Mouse (Mus musculus) MEL (cell line): ENCODE measurements at regions not wholly inside any gene's neighbourhood (a gene's known extent, or its start where the extent isn't known, plus 50 kb on each side); places are given as distances from the start of the nearest gene placed in this dataset.

Experiments
- DNase-seq: peaks from one replicate; pipeline ENCODE4 v3.0.0; 2011; ENCODE audit warnings: low read depth, low spot score
- H3K27ac ChIP-seq: 2 replicates; pipeline ENCODE4 v1.5.1; 2012; ENCODE audit warnings: low read depth, mild to moderate bottlenecking, control low read depth, low read length, moderate library complexity; ENCODE audit not compliant: control insufficient read depth
- H3K27me3 ChIP-seq, 2 experiments: fragments of 150-350 bp in 1 of 2; sonication (generic) in 1 of 2; 2 replicates each; pipeline ENCODE4 v1.6.1; 2012; ENCODE audit warnings: low read length in 2 of 2, mild to moderate bottlenecking in 2 of 2, improper control_type of control experiment in 1 of 2, moderate library complexity in 1 of 2; ENCODE audit not compliant: insufficient read depth in 2 of 2, control insufficient read depth in 1 of 2
- H3K36me3 ChIP-seq, 2 experiments: 2 replicates each; pipeline ENCODE4 v1.6.1; 2012 to 2014; ENCODE audit warnings: low read length in 2 of 2, improper control_type of control experiment in 1 of 2, inconsistent platforms in 1 of 2, mild to moderate bottlenecking in 1 of 2; ENCODE audit not compliant: insufficient read depth in 2 of 2, control insufficient read depth in 1 of 2
- H3K4me1 ChIP-seq, 2 experiments: fragments of 150-350 bp in 1 of 2; sonication (generic) in 1 of 2; 2 replicates each; pipeline ENCODE4 v1.6.1; 2012; ENCODE audit warnings: low read length in 2 of 2, improper control_type of control experiment in 1 of 2, mild to moderate bottlenecking in 1 of 2; ENCODE audit not compliant: insufficient read depth in 2 of 2, control insufficient read depth in 1 of 2
- H3K4me3 ChIP-seq, 2 experiments: fragments of 150-350 bp in 1 of 2; sonication (generic) in 1 of 2; 2 replicates each; pipeline ENCODE4 v1.5.1; 2012; ENCODE audit warnings: low read depth in 2 of 2, low read length in 2 of 2, mild to moderate bottlenecking in 2 of 2, moderate library complexity in 2 of 2, control low read depth in 1 of 2, improper control_type of control experiment in 1 of 2; ENCODE audit not compliant: control insufficient read depth in 1 of 2, insufficient read depth in 1 of 2
- H3K79me2 ChIP-seq: 2 replicates; pipeline ENCODE4 v1.6.1; 2012; ENCODE audit warnings: mild to moderate bottlenecking, low read length, moderate library complexity; ENCODE audit not compliant: control insufficient read depth, poor library complexity, insufficient read depth
- H3K9ac ChIP-seq: 2 replicates; pipeline ENCODE4 v1.6.1; 2012; ENCODE audit warnings: low read depth, mild to moderate bottlenecking, control low read depth, low read length, moderate library complexity; ENCODE audit not compliant: control insufficient read depth, poor library complexity, severe bottlenecking
- H3K9me3 ChIP-seq: fragments of 150-350 bp; sonication (generic); replicated peaks from 2 replicates; pipeline ENCODE4 v1.6.1; 2012; ENCODE audit warnings: mild to moderate bottlenecking, low read length, improper control_type of control experiment, moderate library complexity; ENCODE audit not compliant: insufficient read depth
- BHLHE40 ChIP-seq: IDR thresholded peaks from 2 replicates; pipeline ENCODE4 v1.6.1; 2012; ENCODE audit warnings: low read depth, mild to moderate bottlenecking, inconsistent platforms, low read length, improper control_type of control experiment, borderline replicate concordance
- CHD1 ChIP-seq: IDR thresholded peaks from 2 replicates; pipeline ENCODE4 v1.6.1; 2012; ENCODE audit warnings: low read depth, mild to moderate bottlenecking, inconsistent platforms, low read length, improper control_type of control experiment
- E2F4 ChIP-seq: IDR thresholded peaks from 2 replicates; pipeline ENCODE4 v1.6.1; 2011; ENCODE audit warnings: low read depth, low read length, improper control_type of control experiment, borderline replicate concordance
- EP300 ChIP-seq, 2 experiments: IDR thresholded peaks; 2 replicates each; pipeline ENCODE4 v1.6.1; 2011; ENCODE audit warnings: improper control_type of control experiment in 2 of 2, low read length in 2 of 2, low read depth in 1 of 2, mild to moderate bottlenecking in 1 of 2
- ETS1 ChIP-seq: IDR thresholded peaks from 2 replicates; pipeline ENCODE4 v1.6.1; 2012; ENCODE audit warnings: low read depth, mild to moderate bottlenecking, inconsistent platforms, low read length, improper control_type of control experiment, moderate library complexity
- GATA1 ChIP-seq: IDR thresholded peaks from 2 replicates; pipeline ENCODE4 v1.6.1; 2011; ENCODE audit warnings: low read depth, low read length, improper control_type of control experiment
- HCFC1 ChIP-seq: IDR thresholded peaks from 2 replicates; pipeline ENCODE4 v1.6.1; 2012; ENCODE audit warnings: low read depth, mild to moderate bottlenecking, inconsistent platforms, low read length, improper control_type of control experiment, moderate library complexity
- JUND ChIP-seq: IDR thresholded peaks from 2 replicates; pipeline ENCODE4 v1.6.1; 2011; ENCODE audit warnings: low read depth, mild to moderate bottlenecking, improper control_type of control experiment, low read length
- MAFK ChIP-seq: IDR thresholded peaks from 2 replicates; pipeline ENCODE4 v1.6.1; 2011; ENCODE audit warnings: low read depth, mild to moderate bottlenecking, low read length, improper control_type of control experiment, borderline replicate concordance
- MAX ChIP-seq: IDR thresholded peaks from 2 replicates; pipeline ENCODE4 v1.6.1; 2011; ENCODE audit warnings: low read length, improper control_type of control experiment
- MEF2A ChIP-seq: IDR thresholded peaks from 2 replicates; pipeline ENCODE4 v1.6.1; 2014; ENCODE audit warnings: low read depth, mild to moderate bottlenecking, inconsistent platforms, low read length, improper control_type of control experiment; ENCODE audit not compliant: poor library complexity, insufficient replicate concordance, severe bottlenecking; ENCODE audit errors: extremely low read depth
- MXI1 ChIP-seq: IDR thresholded peaks from 2 replicates; pipeline ENCODE4 v1.6.1; 2011; ENCODE audit warnings: mild to moderate bottlenecking, low read depth, low read length, improper control_type of control experiment
- NELFE ChIP-seq: IDR thresholded peaks from 2 replicates; pipeline ENCODE4 v1.6.1; 2011; ENCODE audit warnings: low read depth, low read length, improper control_type of control experiment
- POLR2A ChIP-seq, 2 experiments: IDR thresholded peaks; 2 replicates each; pipeline ENCODE4 v1.6.1; 2011 to 2012; ENCODE audit warnings: low read length in 2 of 2, mild to moderate bottlenecking in 2 of 2, control low read depth in 1 of 2, improper control_type of control experiment in 1 of 2, low read depth in 1 of 2, moderate library complexity in 1 of 2; ENCODE audit not compliant: control insufficient read depth in 1 of 2, insufficient read depth in 1 of 2, poor library complexity in 1 of 2
- POLR2AphosphoS2 ChIP-seq: IDR thresholded peaks from 2 replicates; pipeline ENCODE4 v1.6.1; 2011; ENCODE audit warnings: low read length, improper control_type of control experiment
- POLR2AphosphoS5 ChIP-seq: IDR thresholded peaks from 2 replicates; pipeline ENCODE4 v1.6.1; 2012; ENCODE audit warnings: low read depth, borderline replicate concordance, mild to moderate bottlenecking, inconsistent platforms, low read length, moderate library complexity, mixed read lengths
- RCOR1 ChIP-seq: IDR thresholded peaks from 2 replicates; pipeline ENCODE4 v1.6.1; 2012; ENCODE audit warnings: low read depth, mild to moderate bottlenecking, inconsistent platforms, low read length, improper control_type of control experiment
- SIN3A ChIP-seq: IDR thresholded peaks from 2 replicates; pipeline ENCODE4 v1.6.1; 2012; ENCODE audit warnings: low read length, improper control_type of control experiment, inconsistent platforms
- TCF12 ChIP-seq: IDR thresholded peaks from 2 replicates; pipeline ENCODE4 v1.6.1; 2014; ENCODE audit warnings: low read depth, mild to moderate bottlenecking, inconsistent platforms, low read length, improper control_type of control experiment, moderate library complexity

DNA sequence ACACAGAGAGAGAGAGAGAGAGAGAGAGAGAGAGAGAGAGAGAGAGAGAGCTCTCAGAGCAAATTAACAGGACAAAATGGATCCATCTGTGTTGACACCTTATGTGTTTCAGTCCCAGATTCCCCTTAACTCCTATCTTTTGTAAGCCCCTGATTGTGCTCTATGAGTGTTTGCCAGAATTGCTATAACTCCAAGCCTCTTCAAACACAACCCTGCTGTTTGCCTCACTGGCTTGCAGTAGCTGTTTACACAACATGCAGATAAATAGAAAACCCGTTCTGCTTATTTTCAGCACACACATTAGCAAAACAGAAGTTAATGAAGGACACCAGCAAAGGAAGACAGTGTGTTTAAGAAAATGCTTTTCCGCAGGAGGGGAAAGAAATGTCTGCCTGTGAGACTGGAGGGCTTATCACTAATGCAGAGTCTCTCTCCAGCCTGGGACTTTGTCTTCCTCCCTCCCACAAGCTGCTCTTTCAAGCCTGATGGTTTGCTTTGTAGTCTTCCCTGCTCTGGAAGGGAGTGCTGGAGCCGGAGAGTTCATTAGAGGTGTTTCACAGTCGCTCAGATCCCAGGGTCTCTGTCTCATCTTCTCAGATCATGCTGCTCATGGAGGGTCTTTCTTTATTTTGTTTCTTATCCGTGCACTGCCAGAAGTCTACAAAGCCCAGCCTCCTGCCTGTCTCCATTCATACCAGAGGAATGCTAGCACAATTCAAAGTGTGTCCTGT is 338.4 kb downstream of the Rnd3 start:
- H3K4me1 ChIP-seq, result peaks cover 15 to 36% of the 10 kb centered on the region in 2 experiments
- H3K4me3 ChIP-seq, result peak overlapping the region; percentile 40 to 41; a peak in 3 of 4 replicates
- DNase-seq, result peak; percentile 55
- H3K27ac ChIP-seq, result peak overlapping the region; percentile 67
- H3K9me3 ChIP-seq, result no peaks in the 10 kb centered on the region
- H3K36me3 ChIP-seq, result peaks cover 0 to 31% of the 10 kb centered on the region in 2 experiments; a peak in 2 of 4 replicates
- H3K79me2 ChIP-seq, result no peaks in the 10 kb centered on the region
- peak overlapping the region; percentile 57 for H3K9ac ChIP-seq
- no peaks in the 10 kb centered on the region for H3K27me3 ChIP-seq
- TF ChIP-seq EP300 (IDR thresholded peaks at IDR 0.05; ENCODE audit: low read depth in 1 of 2, low read length in 2 of 2), result peak in 1 of 2 experiments; percentile 15; a peak in 1 of 4 replicates
- no peak for TF ChIP-seq POLR2AphosphoS5
- TF ChIP-seq JUND, result 0 out of 2 replicates have a peak, but pooled peaks have one; percentile 36

GRCm38 (mm10) chr2:50809823-50810222 is 339.1 kb downstream of the Rnd3 start:
- H3K27me3 ChIP-seq, result no peaks in the 10 kb centered on the region
- peaks cover 15 to 35% of the 10 kb centered on the region in 2 experiments for H3K4me1 ChIP-seq
- peak overlapping the region; percentile 31; the same call in 1 of the 2 replicates for H3K27ac ChIP-seq
- TF ChIP-seq EP300 (IDR thresholded peaks at IDR 0.05; ENCODE audit: low read depth in 1 of 2, low read length in 2 of 2), result 0 out of 4 replicates have a peak, but pooled peaks of 1 of the 2 experiments have one; percentile 36
- TF ChIP-seq E2F4, result no peak
- no peak for TF ChIP-seq CHD1
- TF ChIP-seq BHLHE40, result no peak
- TF ChIP-seq HCFC1, result no peak
- no peak for TF ChIP-seq RCOR1
- no peak for TF ChIP-seq MAFK
- TF ChIP-seq MEF2A, result no peak
- TF ChIP-seq TCF12, result no peak
- peak; percentile 30; the same call in 1 of the 2 replicates for TF ChIP-seq GATA1
- no peak for TF ChIP-seq ETS1
- TF ChIP-seq MAX, result no peak
- TF ChIP-seq POLR2A (IDR thresholded peaks at IDR 0.05; ENCODE audit: control insufficient read depth in 1 of 2, insufficient read depth in 1 of 2, low read depth in 1 of 2, low read length in 2 of 2, poor library complexity in 1 of 2), result no peak
- TF ChIP-seq SIN3A, result no peak
- TF ChIP-seq NELFE, result no peak
- TF ChIP-seq POLR2AphosphoS2, result no peak
- TF ChIP-seq MXI1, result no peak
- peak overlapping the region; percentile 33 to 37; a peak in 3 of 4 replicates for H3K4me3 ChIP-seq
- H3K79me2 ChIP-seq, result no peaks in the 10 kb centered on the region
- peak; percentile 49 for DNase-seq
- H3K9me3 ChIP-seq, result no peaks in the 10 kb centered on the region
- H3K36me3 ChIP-seq, result peaks cover 0 to 30% of the 10 kb centered on the region in 2 experiments; a peak in 2 of 4 replicates
- H3K9ac ChIP-seq, result peak overlapping the region; percentile 49
